In genomic region chr16:46557281-46557680, GRCm38 (mm10) we compare ENCODE assay signal across 27 mouse cellular contexts. TPM values are rescaled to one million over a fixed set of nuclear protein-coding genes. Genes with fewer than 3 reads are reported as not detected.
"Had no signal": no experiment of that assay in that cellular context is flagged by ENCODE, and none has a peak within 500 bp of the region (broad histone marks: within the 10 kb centered on the region; RNA-seq: fewer than 3 reads in every experiment).

No protein-coding gene starts in this region.

- H3K4me2 ChIP-seq: embryonic facial prominence, embryonic 12.5 days; embryonic facial prominence, embryonic 13.5 days; embryonic facial prominence, embryonic 15.5 days; forebrain, embryonic 12.5 days; forebrain, embryonic 13.5 days; forebrain, embryonic 15.5 days had no signal

- H3K9me3 ChIP-seq: embryonic facial prominence, embryonic 10.5 days; embryonic facial prominence, embryonic 12.5 days; embryonic facial prominence, embryonic 13.5 days; embryonic facial prominence, embryonic 15.5 days; forebrain, embryonic 10.5 days; forebrain, embryonic 12.5 days; forebrain, embryonic 13.5 days; forebrain, embryonic 15.5 days had no signal

- H3K27me3 ChIP-seq: embryonic facial prominence, embryonic 12.5 days; embryonic facial prominence, embryonic 13.5 days; embryonic facial prominence, embryonic 15.5 days; forebrain, embryonic 12.5 days; forebrain, embryonic 13.5 days; forebrain, embryonic 15.5 days had no signal

- H3K36me3 ChIP-seq: embryonic facial prominence, embryonic 10.5 days; embryonic facial prominence, embryonic 12.5 days; embryonic facial prominence, embryonic 13.5 days; embryonic facial prominence, embryonic 15.5 days; forebrain, embryonic 10.5 days; forebrain, embryonic 12.5 days; forebrain, embryonic 15.5 days had no signal

- DNase-seq: cerebellum, adult 2 months; cerebellum, adult 9-10 months; cerebellum, adult 9-11 months; cerebellum, postnatal 10 days; cerebellum, postnatal 14 days; cerebellum, postnatal 25 days; cerebellum, postnatal 36 days; forebrain, postnatal 0 days; gastrocnemius, adult 2 months; gastrocnemius, postnatal 10 days; gastrocnemius, postnatal 14 days; gastrocnemius, postnatal 25 days; gastrocnemius, postnatal 36 days; heart, adult 11 months; heart, adult 18-20 months; heart, adult 2 months had no signal

- H3K9ac ChIP-seq: embryonic facial prominence, embryonic 12.5 days; embryonic facial prominence, embryonic 13.5 days; embryonic facial prominence, embryonic 15.5 days; forebrain, embryonic 12.5 days; forebrain, embryonic 13.5 days; forebrain, embryonic 15.5 days; forebrain, postnatal 0 days had no signal

- H3K27ac ChIP-seq: embryonic facial prominence, embryonic 10.5 days; embryonic facial prominence, embryonic 12.5 days; embryonic facial prominence, embryonic 13.5 days; embryonic facial prominence, embryonic 15.5 days; forebrain, embryonic 10.5 days; forebrain, embryonic 12.5 days; forebrain, embryonic 13.5 days; forebrain, embryonic 15.5 days; gastrocnemius, adult 2 months; heart, adult 2 months had no signal

- H3K4me3 ChIP-seq: embryonic facial prominence, embryonic 10.5 days; embryonic facial prominence, embryonic 12.5 days; embryonic facial prominence, embryonic 13.5 days; embryonic facial prominence, embryonic 15.5 days; erythroblast, embryonic 14.5 days; forebrain, embryonic 10.5 days; forebrain, embryonic 12.5 days; forebrain, embryonic 13.5 days; forebrain, embryonic 15.5 days; gastrocnemius, adult 2 months; heart, adult 2 months had no signal

- H3K4me1 ChIP-seq: embryonic facial prominence, embryonic 10.5 days; embryonic facial prominence, embryonic 12.5 days; embryonic facial prominence, embryonic 13.5 days; embryonic facial prominence, embryonic 15.5 days; forebrain, embryonic 12.5 days; forebrain, embryonic 15.5 days had no signal

- ATAC-seq: forebrain, embryonic 13.5 days; forebrain, embryonic 14.5 days; forebrain, embryonic 15.5 days; forebrain, embryonic 16.5 days; forebrain, postnatal 0 days had no signal

RNA-seq across cellular contexts. Expression of gene Nectin3, which starts 59.0 kb away (rescaled TPM):
- polyA plus RNA-seq: erythroblast, embryonic 14.5 days had no signal
